Mouse (Mus musculus): ENCODE measurements around the gene Arhgap18.

Gene Arhgap18

GRCm38 (mm10) chr10:26752929-26753567 lies at the start of gene Arhgap18:
Gene Arhgap18 (plus strand): TSS chr10:26753421.
- no peak for DNase-seq (ENCODE audit: low spot score)

DNA sequence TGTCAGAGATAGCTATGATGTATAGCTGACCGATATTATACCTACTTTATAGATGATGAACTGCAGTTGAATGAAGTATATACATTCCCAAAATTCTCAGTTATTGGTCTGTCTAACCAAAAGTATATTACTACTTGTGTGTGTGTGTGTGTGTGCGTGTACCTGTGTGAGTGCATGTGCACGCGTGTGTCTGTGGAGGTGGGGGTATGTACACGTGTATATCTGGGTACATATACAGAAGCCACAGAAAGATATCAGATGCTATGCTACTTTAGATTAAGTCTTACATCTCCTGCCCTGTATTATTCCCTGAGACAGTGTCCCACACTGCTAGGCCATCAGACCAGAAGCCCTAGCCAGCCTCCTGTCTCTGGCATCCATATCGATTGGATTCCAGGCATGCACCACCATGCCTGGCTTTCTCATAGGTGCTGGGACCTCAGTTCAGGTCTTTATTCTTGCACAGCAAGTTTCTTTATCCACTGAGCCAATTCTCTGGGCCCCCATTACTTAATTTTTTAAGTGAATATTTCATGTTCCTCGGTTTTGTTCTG lies 42.7 kb upstream of the Arhgap18 start:
- no peak for DNase-seq (ENCODE audit: low spot score)

- no peak for DNase-seq (ENCODE audit: low spot score)
These were observed 42.2 kb upstream of the Arhgap18 start for GRCm38 (mm10) chr10:26711068-26711467.

- no peak for DNase-seq (ENCODE audit: low spot score)
These were observed 39.2 kb upstream of the Arhgap18 start for GRCm38 (mm10) chr10:26713986-26714385.

GRCm38 (mm10) chr10:26724704-26725103 lies 28.5 kb upstream of the Arhgap18 start:
- DNase-seq (ENCODE audit: low spot score) = no peak

GRCm38 (mm10) chr10:26725255-26725654 lies 28.0 kb upstream of the Arhgap18 start:
- DNase-seq (ENCODE audit: low spot score) = no peak

GRCm38 (mm10) chr10:26750827-26751226 lies 2.4 kb upstream of the Arhgap18 start:
- no peak for DNase-seq (ENCODE audit: low spot score)

DNA sequence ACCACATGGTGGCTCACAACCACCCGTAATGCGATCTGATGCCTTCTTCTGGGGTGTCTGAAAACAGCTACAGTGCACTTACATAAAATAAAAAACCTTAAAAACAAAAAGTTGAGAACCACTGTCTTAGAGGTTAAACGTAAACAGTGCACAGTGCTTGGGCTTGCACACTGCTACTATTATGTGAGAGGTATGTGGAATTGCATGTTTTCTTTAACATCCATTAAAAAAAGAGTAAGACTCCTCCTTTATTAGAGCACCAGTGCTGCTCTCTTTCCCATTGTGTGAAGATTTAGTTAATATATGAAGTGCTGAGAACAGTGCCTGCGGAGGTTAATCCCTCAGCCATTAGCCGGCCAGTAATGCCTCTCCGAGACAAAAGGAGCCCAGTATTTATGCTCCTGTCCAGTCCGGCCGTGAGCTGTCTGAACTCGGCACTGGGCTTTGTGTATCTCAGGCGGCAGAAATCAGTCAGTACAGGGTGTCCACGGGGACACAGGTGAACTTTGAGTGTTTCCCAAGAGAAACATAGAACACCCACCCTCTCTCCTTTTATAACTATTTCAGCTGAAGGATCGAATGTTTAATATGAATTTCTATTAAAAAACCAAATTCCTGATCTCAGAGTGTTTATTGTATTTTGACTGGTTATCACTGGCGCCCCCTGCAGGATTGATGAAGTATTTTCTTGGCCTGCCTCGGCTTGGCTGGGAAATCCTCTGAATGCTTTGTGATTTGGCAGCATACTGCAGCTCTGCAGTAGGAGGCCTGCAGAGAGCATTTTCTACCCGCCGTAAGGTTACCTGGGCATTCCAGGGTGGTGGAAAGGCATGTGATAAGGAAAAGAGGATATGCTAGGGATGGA lies 925 bp upstream of the Arhgap18 start:
- DNase-seq (ENCODE audit: low spot score) = peak; percentile 72

- DNase-seq (ENCODE audit: low spot score) = no peak
These were observed 785 bp downstream of the Arhgap18 start for GRCm38 (mm10) chr10:26754006-26754405.

DNA sequence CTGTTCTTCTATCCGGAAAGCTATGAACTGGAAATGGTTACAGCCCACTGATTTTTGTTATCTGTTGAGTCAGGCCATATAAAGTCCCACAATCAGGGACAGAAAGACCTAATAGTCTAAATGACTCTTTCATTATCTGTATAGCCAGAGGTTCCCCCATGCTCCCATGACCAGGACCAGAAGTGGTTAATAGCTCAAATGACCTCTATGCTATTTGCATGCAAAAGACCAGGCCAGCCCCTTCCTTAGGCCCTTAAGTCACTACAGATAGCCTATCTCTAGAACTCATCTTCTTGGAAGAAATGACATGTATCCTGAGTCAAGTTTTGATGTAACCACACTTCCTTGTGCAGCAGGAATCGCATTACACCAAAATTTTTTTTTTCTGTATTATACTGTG lies 4.0 kb downstream of the Arhgap18 start:
- no peak for DNase-seq (ENCODE audit: low spot score)

GRCm38 (mm10) chr10:26759469-26759868 lies 6.2 kb downstream of the Arhgap18 start:
- no peak for DNase-seq (ENCODE audit: low spot score)

- DNase-seq (ENCODE audit: low spot score) = no peak
These were observed 7.9 kb downstream of the Arhgap18 start for GRCm38 (mm10) chr10:26761103-26761502.

DNA sequence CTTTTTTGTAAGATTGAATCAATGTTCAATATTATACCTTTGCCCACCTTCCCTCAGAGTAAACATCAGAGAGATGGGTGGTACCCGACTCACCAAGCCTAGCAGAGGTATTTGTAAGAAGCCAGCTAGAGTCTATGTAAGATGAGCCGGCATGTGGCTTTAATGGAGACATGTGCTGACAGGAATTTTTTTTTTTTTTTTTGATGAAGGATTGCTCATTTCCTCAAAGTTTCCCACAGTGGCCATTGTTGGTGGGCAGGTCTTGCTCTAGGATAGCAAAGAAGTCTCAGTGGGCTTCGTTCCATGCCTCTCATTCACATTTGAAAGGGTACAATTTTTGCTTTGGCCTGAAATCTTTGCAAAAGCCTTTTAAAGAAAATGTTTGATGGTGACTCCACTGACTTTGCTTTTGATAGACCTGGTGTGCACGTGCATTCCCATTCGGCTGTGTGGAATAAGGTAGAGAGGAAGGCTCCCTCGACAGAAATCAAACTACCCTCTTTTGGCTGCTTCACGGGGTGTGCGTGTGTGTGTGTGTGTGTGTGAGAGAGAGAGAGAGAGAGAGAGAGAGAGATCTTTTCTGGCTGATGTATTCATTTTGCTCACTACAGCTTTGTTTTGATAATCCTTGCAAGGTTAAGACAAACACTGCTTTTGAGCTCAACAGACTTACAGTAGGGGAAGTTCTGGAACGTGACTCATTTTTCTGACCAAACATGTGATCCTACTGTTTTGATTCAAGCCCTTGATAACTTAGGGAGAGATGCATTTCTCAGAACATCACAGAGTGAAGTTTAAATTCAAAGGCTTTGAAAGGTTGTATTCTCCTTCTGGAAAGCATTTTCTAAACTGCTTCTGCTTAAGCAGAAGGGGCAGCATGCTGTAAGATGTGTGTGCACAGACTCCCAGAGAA lies 9.0 kb downstream of the Arhgap18 start:
- no peak for DNase-seq (ENCODE audit: low spot score)

- DNase-seq (ENCODE audit: low spot score) = no peak
These were observed 14.0 kb downstream of the Arhgap18 start for GRCm38 (mm10) chr10:26767196-26767595.

- DNase-seq (ENCODE audit: low spot score) = no peak
These were observed 15.7 kb downstream of the Arhgap18 start for GRCm38 (mm10) chr10:26768943-26769342.

- no peak for DNase-seq (ENCODE audit: low spot score)
These were observed 16.8 kb downstream of the Arhgap18 start for GRCm38 (mm10) chr10:26770035-26770434.

- peak; percentile 81 for DNase-seq (ENCODE audit: low spot score)
These were observed 18.9 kb downstream of the Arhgap18 start for GRCm38 (mm10) chr10:26771938-26772623.

DNA sequence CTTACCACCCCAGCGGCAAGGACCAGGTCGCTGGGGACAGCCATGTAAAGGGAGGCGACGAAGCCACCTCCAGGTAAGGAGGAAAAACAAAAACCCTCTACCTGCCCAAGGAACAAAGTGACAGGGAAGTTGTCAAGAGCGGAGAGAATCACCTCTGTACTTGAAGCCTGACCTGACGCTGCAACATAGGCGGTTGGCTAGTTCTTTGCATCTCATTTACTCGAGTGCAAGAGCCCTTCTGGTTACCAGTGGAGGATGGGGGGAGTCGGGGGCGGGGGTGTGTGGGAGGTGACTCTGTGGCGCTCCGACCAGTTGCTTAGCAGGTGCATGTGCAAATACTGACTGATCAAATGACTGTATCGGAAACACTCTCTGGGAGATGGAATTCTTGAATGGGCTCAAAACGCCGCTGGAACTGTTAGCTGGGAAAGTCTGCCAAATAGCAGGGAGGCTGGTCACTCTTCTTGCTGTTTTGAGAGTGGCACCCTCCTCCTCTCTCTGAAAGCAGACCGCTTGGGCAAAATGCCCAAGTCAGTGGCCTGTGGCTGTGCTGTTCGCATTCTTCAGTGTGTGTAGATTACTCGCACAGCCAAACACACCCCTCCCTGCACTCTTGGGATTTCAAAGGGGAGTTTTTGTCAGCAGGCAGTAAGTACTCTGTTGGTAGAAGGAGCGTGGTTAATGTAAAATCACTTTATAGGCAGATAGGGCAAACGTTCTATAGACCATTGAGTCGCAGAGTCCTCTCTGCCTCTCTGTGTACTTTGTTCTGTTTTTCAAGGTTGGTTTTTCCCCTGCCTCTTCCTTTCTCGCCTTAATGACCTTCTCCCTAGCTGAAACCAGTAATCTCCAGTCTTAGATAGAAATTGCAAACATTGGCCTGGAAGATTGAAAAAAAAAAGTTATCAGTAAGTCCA lies 19.7 kb downstream of the Arhgap18 start:
- DNase-seq (ENCODE audit: low spot score) = peak; percentile 79

GRCm38 (mm10) chr10:26773541-26773940 lies 20.3 kb downstream of the Arhgap18 start:
- no peak for DNase-seq (ENCODE audit: low spot score)

- DNase-seq (ENCODE audit: low spot score) = no peak
These were observed 21.0 kb downstream of the Arhgap18 start for GRCm38 (mm10) chr10:26774266-26774665.

Measured in testis, postnatal 10 days (tissue).